Mouse (Mus musculus) telencephalon, adult 2 months (tissue): Measurements from ENCODE around the gene Jph4.

Experiments
- DNase-seq: peaks from one replicate; pipeline ENCODE4 v3.0.0-alpha.2; 2011; ENCODE audit warnings: low read depth, low spot score

Gene Jph4

DNA sequence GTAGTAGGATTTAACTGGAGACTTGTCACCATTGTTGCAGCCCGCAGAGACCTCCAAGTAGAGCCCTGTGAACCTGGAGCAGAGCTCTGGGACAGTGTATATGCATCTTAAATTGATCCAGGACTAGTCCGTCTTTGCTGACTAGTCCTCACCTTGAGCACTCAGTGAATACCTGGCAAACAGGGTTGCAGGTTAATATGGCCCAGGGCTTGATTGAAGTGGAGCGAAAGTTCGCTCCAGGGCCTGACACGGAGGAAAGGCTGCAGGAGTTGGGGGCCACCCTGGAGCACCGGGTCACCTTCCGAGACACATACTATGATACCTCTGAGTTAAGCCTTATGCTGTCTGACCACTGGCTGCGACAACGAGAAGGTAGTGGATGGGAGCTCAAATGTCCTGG is 21.5 kb downstream of the Jph4 start:
- DNase-seq: no peak

DNA sequence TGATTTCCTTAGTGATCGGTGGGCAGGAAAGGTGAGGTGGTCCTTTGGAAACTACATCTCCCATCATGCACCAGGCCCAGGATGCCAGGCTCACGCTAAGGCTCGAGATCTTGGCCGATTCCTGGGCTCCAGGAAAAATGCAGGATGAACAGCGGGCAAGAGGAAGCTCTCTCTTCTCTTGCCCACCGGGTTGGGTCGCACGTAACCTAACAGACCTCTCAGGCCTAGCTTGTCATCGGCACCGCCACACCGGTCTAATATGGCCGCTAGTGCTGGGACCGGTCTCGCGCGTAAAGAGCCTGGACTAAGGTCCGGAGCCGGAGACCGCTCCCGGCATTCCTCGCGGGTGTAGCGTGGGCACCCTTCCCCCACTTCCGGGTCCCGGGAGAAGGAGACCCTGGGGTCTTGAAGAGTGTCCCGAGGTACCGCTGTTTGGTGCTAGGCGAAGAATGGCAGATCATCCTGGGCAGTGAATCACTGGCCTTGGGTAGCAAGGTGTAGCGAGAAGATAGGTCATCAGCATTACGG is 22.0 kb downstream of the Jph4 start, which contains the start of gene Thtpa:
Gene Thtpa, plus strand, starts transcription at position 81 of the 528 bp plus-strand sequence.
- DNase-seq: no peak

- no peak for DNase-seq
Measured at GRCm38 (mm10) chr14:55093927-55094326, 22.8 kb downstream of the Jph4 start.

- peak; percentile 92 for DNase-seq
Measured at GRCm38 (mm10) chr14:55092011-55092577, 24.6 kb downstream of the Jph4 start, which contains the start of gene Zfhx2. Gene Zfhx2, minus strand, starts transcription at chr14:55092324.

DNA sequence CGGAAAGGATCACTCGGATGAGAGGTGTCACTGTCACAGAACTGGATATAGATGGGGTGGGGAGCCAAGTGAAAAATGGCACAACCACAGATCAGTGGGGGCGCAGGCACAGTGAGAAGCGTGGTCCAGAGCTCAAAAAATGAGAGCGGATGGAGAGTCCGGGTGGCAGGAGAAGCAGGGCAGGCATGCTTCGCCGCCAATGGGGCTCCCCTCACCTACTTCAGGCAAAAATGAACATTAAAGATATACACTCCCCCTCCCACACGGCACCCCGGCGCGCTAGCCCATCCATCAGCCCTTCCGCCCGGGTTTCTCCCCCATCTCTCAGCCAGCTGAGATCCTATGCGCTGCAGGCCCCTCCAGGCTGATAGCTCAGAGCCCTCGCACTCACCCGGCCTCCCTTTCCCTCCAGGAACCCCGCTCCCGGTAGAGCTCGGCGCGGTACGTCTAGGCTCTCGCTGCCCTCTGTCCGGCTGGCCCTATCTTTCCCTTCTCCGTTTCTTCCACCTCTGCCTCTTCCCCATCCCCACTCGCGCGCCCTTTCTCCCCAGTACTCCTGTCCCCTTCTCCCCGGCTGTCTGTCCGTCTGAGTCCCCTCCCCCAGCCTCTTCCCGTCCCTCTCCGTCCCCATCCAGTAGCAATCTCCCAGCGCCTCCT is 25.4 kb downstream of the Jph4 start:
- no peak for DNase-seq

DNA sequence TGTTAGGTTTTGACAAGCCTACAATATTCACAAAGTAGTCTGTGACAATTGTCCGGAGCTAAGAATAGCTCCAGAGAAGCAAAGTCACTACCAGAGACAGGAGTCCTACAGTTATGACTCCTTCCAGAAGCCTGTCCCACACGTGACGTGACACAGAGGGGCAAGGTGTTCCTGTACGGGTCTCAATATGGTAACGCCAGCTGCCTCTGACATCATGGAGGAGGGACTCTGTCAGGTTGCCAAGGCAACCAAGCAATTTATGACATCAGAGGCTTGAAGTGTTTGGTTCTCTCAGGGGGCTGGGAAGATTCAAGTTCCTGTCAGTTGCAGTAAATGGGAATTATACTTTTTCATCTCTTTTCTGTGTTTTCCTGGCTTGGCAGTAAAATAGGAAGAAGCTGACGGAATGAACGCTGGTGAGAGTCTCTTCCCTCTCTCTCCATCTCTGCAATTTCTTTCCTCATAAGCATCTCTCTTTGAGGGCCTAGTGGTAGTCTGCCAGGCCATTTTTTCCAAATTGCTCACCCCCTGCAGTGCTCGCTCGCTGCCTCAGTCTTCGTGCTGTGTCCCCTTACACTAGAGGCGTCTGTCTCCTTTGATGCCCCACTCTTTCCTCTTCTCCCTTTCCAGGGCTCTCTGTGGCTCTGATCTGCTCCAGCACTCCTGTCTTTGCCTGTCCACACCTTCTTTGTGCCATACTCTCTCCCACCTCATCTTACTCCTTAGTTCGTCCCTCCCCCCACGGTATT is 27.4 kb downstream of the Jph4 start:
- DNase-seq: peak; percentile 78

GRCm38 (mm10) chr14:55086009-55086514 is 30.7 kb downstream of the Jph4 start:
- DNase-seq: no peak

GRCm38 (mm10) chr14:55085324-55086008 is 31.3 kb downstream of the Jph4 start:
- no peak for DNase-seq

DNA sequence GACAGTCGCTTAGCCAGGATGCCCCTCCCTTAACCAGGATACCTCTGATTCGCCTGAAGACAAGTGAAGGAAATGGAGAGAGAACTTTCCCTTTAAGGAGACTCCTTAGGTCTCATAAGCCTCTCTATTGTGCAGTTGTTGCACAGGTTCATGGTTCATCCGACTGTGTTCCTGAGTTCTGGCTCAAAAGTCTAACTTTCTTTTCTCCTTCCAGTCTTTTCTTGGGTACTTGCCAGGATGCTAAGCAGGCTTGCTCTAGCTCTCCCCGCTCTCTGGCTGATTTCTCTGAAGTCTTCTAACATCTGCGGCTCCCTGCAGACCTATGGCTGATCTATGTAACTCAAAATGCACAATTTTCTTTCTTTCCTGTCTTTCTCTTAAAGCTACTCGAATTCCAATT is 33.3 kb downstream of the Jph4 start:
- DNase-seq: no peak

- DNase-seq: no peak
Measured at GRCm38 (mm10) chr14:55081105-55081504, 35.6 kb downstream of the Jph4 start.

- no peak for DNase-seq
Measured at GRCm38 (mm10) chr14:55079214-55079970, 37.3 kb downstream of the Jph4 start.

DNA sequence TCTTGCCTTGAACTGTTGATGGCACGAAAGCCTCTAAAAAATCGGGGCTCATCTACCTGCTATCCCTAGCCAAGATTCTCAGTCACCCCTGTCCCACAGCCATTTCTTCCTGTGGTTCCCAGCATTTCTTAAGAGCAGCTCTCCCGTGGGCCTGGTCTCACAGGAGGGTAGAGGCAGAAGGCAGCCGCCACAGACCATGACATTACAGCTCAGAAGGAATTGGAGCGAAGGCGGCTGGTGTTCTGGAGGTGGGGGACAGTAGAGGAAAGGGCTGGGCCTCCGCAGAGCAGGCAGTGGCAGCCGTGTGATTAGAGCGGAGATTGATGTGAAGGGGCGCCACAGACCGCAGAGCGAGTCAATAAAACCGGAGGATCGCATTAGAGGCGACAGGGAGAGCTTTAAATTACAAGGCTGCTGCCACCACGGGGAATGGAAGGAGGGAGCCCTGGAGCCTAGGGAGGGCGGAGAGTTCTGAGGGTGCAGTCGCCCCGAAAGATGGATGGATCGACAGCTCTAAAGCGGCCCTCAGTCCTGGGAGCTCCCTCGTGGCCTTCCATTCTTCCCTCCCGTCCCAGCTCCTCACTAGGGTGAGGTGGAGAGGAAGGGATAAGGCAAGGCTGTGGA is 38.3 kb downstream of the Jph4 start:
- no peak for DNase-seq

DNA sequence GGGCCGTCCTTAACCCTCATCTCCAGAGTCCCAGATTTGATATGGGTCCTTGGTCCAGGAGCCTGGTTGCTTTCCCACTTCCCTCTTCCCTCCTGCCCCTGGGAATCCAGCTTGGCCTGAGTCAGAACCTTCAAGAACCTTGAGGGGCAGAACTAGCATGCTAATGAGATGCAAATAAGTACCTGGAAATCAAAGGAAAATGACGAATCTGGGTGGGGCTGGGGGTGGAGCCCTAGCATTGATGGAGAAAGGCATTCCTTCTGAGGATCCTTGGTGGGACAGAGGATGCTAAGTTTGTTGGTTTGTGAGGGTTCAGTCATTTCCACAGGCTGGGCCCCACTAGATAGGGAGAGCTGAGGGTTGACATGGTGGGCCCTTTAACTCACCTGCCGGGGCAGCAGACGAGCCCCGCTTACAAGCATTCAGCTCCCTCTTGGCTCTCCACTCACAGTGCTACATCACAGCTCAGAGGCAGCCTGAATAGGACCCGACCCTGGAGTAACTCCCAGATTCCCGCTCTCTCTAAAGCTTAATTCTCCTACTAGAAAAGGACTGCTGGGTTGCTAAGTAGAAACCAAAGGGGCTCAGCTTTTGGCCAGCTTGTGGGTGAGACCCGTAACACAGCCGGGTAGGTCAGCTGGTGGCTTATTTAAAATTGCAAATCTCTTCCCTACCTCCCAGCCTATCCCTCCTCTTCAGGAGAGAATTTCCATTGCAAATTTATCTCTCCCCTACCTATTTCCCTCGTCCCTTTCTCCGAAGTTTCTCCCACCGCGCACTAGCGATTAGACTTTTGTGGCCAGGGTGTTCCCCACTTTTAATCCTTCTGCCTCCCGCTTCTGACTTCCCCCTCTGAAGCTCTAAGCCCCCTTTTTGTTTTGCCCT is 39.0 kb downstream of the Jph4 start:
- DNase-seq: no peak

GRCm38 (mm10) chr14:55076956-55077355 is 39.8 kb downstream of the Jph4 start:
- no peak for DNase-seq

- DNase-seq: no peak
Measured at GRCm38 (mm10) chr14:55076224-55076623, 40.5 kb downstream of the Jph4 start.

DNA sequence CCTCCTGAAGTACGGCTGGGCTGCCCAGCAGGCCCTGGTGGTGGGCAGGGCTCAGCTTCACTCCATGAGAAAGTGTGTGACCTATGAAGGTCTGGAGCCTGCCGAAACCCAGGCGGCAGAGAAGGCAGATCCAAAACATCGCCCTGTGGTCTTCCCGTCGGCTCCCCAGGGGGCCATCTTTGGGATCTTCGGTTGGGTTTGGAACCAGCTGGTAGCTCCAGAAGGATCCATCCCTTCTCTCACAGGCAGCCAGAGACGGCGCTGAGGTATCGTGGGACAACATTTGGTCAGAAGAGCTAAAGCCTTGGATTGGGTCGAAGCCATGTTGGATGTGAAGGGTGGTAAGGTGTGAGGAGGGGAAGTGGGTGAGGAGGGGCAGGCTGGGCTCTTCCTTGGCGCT is 42.3 kb downstream of the Jph4 start:
- no peak for DNase-seq

DNA sequence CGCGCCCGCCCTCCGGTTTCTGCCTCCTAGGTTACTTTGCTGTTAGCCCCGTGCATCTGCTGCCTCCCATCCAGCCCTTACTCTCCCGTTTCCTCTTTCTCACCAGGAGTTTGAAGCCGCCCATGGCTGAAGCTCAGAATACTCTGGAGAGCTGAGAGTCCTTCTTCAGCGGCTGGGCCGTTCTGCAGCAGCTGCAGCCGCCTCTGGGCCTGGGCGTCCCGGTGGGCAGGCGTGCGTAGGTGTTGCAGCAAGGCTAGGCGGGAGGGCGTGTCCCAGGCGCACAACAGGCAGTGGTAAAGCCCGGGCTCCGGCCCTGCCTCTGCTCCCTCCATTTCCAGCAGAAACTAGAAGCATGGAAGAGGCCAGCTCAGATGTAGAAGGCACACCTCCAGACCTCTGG is 45.0 kb downstream of the Jph4 start:
- no peak for DNase-seq

DNA sequence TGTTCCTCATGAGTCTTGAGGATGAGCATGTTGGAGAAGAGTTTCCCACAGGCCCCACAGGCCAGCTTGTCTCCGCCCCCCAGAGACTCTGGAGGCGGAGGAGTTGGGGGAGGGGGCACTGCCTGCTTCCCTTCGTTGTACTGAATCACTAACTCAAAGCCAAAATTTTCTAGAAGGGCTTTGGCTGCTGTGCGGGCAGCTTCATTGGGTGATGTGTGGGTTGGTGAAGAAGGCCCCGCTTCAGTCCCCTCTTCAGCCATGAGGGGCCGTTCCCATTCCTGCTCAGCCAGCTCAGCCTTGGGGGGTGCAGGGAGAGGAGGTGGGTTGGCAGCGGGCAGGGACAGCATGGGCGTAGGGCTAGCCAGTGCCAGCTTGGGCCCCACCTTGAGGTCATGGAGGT is 50.7 kb downstream of the Jph4 start:
- no peak for DNase-seq

DNA sequence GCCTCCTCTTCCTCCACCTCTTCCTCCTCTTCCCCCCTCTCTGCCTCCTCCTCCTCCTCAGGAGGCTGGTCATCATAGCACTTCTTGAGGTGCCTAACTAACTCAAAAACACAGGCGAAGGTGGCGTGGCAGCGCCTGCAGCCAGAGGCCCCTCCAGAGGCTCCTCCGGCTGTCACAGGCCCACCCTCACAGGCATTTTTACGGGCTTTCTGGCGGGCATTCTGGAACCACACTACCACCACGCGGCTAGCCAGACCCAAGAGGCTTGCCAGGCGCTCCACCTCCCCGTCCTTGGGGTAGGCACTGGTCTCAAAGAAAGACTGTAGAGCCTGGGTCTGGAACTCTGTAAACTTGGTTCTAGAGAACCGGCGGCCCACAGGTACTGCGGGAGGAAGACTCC is 51.3 kb downstream of the Jph4 start:
- no peak for DNase-seq
